Mouse (Mus musculus): ENCODE results near the gene Uhrf1bp1.

- TF ChIP-seq CTCF (IDR thresholded peaks at IDR 0.05) (no peak), EP300 (IDR thresholded peaks at IDR 0.05) (no peak)
Observed at GRCm38 (mm10) chr17:27873583-27873982, 17.3 kb downstream of the Uhrf1bp1 start.

All from lung, postnatal 0 days (tissue).